Mouse (Mus musculus) adrenal gland, postnatal 25 days (tissue): ENCODE results near the gene Adam20. TPM values are rescaled to one million over a fixed set of nuclear protein-coding genes. Genes with fewer than 3 reads are reported as not detected.
"Not testable (repeated sequence)": the region's sequence is repeated elsewhere in the genome, so short reads cannot be mapped to it uniquely, and the experiment has no call there.

Experiments
- DNase-seq: peaks from one replicate; pipeline ENCODE4 v3.0.0; 2021; ENCODE audit warnings: mixed read lengths
- long read RNA-seq: library from polyadenylated mRNA; stranded (forward); transcript quantifications from one replicate; pipeline ENCODE4 v2.0.0, GENCODE M21; 2021
- total RNA-seq: library from RNA; stranded (reverse); gene quantifications from 2 replicates; pipeline ENCODE4 v1.2.3, GENCODE M21; 2021

The Adam20 gene
- not detected in 2 replicates for total RNA-seq
- long read RNA-seq, result 0 reads

DNA sequence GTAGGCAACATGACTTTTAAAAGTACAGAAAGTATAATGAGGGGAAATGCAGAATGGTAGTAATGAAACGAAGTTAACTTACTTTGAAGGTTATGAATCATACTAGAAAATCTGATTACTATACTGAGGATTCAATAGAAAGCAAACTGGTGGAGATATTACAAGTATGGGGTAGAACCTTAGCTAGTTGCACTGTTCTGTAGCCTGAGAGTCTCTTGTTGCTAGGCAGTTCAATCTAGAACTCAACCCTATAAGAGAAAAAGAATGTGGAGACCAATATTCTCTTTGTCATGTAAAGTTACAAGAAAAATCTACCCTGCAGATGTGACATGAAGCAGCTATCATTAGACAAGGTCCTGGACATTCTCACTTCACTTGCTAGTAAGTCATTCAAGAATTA, at the start of gene Adam20:
TSS of gene Adam20 (plus strand) at position 301 of the 400 bp plus-strand sequence.
- DNase-seq, result not testable (repeated sequence)

DNA sequence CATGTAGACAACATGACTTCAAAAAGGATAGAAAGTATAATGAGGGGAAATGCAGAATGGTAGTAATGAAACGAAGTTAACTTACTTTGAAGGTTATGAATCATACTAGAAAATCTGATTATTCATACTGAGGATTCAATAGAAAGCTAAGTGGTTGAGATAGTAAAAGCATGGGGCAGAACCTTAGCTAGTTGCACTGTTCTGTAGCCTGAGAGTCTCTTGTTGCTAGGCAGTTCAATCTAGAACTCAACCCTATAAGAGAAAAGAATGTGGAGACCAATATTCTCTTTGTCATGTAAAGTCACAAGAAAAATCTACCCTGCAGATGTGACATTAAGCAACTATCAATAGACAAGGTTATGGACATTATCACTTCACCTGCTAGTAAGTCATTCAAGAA, 41.2 kb upstream of the Adam20 start, which contains the start of gene Adam25:
TSS of gene Adam25 (plus strand) at position 301 of the 400 bp plus-strand sequence.
- DNase-seq, result not testable (repeated sequence)

DNA sequence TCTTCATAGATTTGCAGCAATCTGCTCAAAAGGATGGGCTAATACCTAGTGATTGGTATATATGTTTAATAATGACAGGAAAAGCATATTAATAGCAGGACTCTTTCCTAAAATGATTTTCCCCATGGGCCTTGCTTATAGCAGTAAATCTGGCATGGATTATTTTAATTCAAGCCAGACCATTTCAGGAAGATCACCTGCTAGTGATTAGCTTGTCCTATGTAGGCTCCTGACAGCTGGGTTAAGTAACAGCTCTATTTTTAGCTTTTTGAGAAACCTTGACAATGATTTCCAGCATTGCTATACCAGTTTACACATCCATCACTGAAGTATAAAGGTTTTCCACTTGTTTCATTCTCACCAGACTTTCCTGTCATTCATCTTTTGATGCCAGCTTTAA, 9.8 kb upstream of the Adam20 start:
- no peak for DNase-seq

DNA sequence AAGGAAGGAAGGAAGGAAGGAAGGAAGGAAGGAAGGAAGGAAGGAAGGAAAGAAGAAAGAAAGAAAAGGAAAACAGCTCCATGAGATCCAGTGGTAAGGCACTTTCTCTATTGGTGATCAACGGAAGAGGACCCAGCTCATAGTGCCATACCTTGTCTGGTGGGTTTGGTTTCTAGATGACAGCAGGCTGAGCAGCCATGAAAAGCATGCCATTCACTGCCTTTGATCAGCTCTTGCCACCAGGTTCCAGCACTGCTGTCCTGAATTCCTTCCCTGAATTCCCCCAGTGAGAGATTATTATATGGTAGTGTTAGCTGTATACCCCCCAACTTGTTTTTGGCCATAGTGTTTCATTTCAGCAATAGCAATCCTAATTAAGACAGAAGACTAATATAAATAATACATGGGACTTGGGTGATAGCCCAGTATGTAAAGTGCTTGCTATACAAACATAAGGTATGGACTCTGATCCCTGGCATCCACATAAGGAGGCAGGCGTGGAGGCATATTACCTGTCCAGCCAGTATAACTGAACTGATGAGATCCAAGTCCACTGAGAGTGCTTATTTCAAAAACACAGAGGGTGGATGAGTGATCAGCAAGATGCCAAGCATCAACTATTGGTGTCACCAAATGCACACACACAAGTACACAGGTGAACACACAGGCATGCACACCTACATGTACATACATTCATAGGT, 10.5 kb downstream of the Adam20 start:
- no peak for DNase-seq

Other genes starting within 250 kb of the Adam20 start
- not detected in 2 replicates for gene Adam24, start 118.2 kb upstream of the Adam20 start, total RNA-seq
- gene Adam25, start 41.1 kb upstream of the Adam20 start, total RNA-seq, result not detected in 2 replicates
- gene Adam39, start 29.7 kb downstream of the Adam20 start, total RNA-seq, result not detected in 2 replicates